Mouse (Mus musculus) myocyte (in vitro differentiated cells): ENCODE measurements around the gene Hist1h2bp. TPM values are rescaled to one million over a fixed set of nuclear protein-coding genes. Genes with fewer than 3 reads are reported as not detected.
"Not testable (repeated sequence)": the region's sequence is repeated elsewhere in the genome, so short reads cannot be mapped to it uniquely, and the experiment has no call there.

ENCODE experiments used
- H3K27me3 ChIP-seq: one replicate; pipeline ENCODE4 v1.6.1; 2011; ENCODE audit not compliant: control insufficient read depth, insufficient read depth, insufficient read length
- H3K36me3 ChIP-seq: one replicate; pipeline ENCODE4 v1.6.1; 2011; ENCODE audit not compliant: control insufficient read depth, insufficient read depth
- H3K4me2 ChIP-seq: one replicate; pipeline ENCODE4 v1.6.1; 2011; ENCODE audit warnings: low read depth, control low read depth
- H3K4me3 ChIP-seq: one replicate; pipeline ENCODE4 v1.5.1; 2011; ENCODE audit warnings: mild to moderate bottlenecking, control low read depth, moderate library complexity
- H3K79me2 ChIP-seq: one replicate; pipeline ENCODE4 v1.6.1; 2011; ENCODE audit not compliant: control insufficient read depth, insufficient read depth
- H3ac ChIP-seq: one replicate; pipeline ENCODE4 v1.6.1; 2011; ENCODE audit not compliant: control insufficient read depth, insufficient read length
- CEBPB ChIP-seq: IDR thresholded peaks from 2 replicates; pipeline ENCODE4 v1.6.1; 2011; ENCODE audit warnings: mild to moderate bottlenecking, moderate library complexity; ENCODE audit not compliant: poor library complexity, insufficient read depth, severe bottlenecking
- E2F4 ChIP-seq: IDR thresholded peaks from one replicate; pipeline ENCODE4 v1.6.1; 2011; ENCODE audit warnings: mild to moderate bottlenecking, control low read depth, moderate library complexity; ENCODE audit not compliant: insufficient read depth
- MAX ChIP-seq: IDR thresholded peaks from one replicate; pipeline ENCODE4 v1.6.1; 2011; ENCODE audit warnings: low read depth, mild to moderate bottlenecking, control low read depth
- MYOD1 ChIP-seq, 3 experiments: IDR thresholded peaks; one replicate each; pipeline ENCODE4 v1.6.1; 2011; ENCODE audit warnings: control low read depth in 2 of 3, low read depth in 2 of 3, mild to moderate bottlenecking in 2 of 3, moderate library complexity in 1 of 3; ENCODE audit not compliant: insufficient read length in 2 of 3, control insufficient read depth in 1 of 3
- MYOG ChIP-seq, 3 experiments: IDR thresholded peaks; one replicate each; pipeline ENCODE4 v1.6.1; 2011; ENCODE audit warnings: control low read depth in 2 of 3, low read depth in 2 of 3, mild to moderate bottlenecking in 2 of 3; ENCODE audit not compliant: insufficient read length in 2 of 3, control insufficient read depth in 1 of 3, insufficient read depth in 1 of 3
- POLR2A ChIP-seq: IDR thresholded peaks from one replicate; pipeline ENCODE4 v1.6.1; 2011; ENCODE audit warnings: low read depth, mild to moderate bottlenecking, control low read depth, moderate library complexity; ENCODE audit not compliant: insufficient read length
- POLR2AphosphoS2 ChIP-seq: IDR thresholded peaks from one replicate; pipeline ENCODE4 v1.6.1; 2011; ENCODE audit warnings: low read depth, control low read depth; ENCODE audit not compliant: insufficient read length
- REST ChIP-seq: IDR thresholded peaks from one replicate; pipeline ENCODE4 v1.6.1; 2011; ENCODE audit warnings: mild to moderate bottlenecking, control low read depth, moderate library complexity; ENCODE audit not compliant: insufficient read depth, insufficient read length
- SRF ChIP-seq: IDR thresholded peaks from one replicate; pipeline ENCODE4 v1.6.1; 2011; ENCODE audit warnings: low read depth; ENCODE audit not compliant: control insufficient read depth, insufficient read length
- TCF12 ChIP-seq: IDR thresholded peaks from one replicate; pipeline ENCODE4 v1.6.1; 2011; ENCODE audit warnings: mild to moderate bottlenecking, control low read depth; ENCODE audit not compliant: poor library complexity, insufficient read depth, severe bottlenecking
- TCF3 ChIP-seq: IDR thresholded peaks from one replicate; pipeline ENCODE4 v1.6.1; 2011; ENCODE audit warnings: low read depth, control low read depth; ENCODE audit not compliant: insufficient read length
- USF1 ChIP-seq: IDR thresholded peaks from one replicate; pipeline ENCODE4 v1.6.1; 2011; ENCODE audit warnings: low read depth, mild to moderate bottlenecking, control low read depth, moderate library complexity
- polyA plus RNA-seq: library from polyadenylated mRNA; unstranded; fragments of >200 nt; fragmentation: generic; extraction: Trizol; gene quantifications from one replicate; pipeline ENCODE4 v1.2.1, GENCODE M21; 2012; ENCODE audit warnings: missing spikeins

The Hist1h2bp gene
- 0.89 TPM for polyA plus RNA-seq

- peak within 1 kb of the TSS; percentile 12 for H3K4me3 ChIP-seq
- H3K36me3 ChIP-seq, H3K79me2 ChIP-seq, H3K27me3 ChIP-seq, H3ac ChIP-seq: not testable (repeated sequence)
- peak; percentile 87 for TF ChIP-seq E2F4
- peak; percentile 67 for TF ChIP-seq POLR2A
- TF ChIP-seq POLR2AphosphoS2: peak; percentile 78
- peak within 1 kb of the TSS; percentile 71 for H3K4me2 ChIP-seq
Observed at GRCm38 (mm10) chr13:21786899-21787629, at the start of gene Hist1h2bp, which contains the start of gene Hist1h2an. Gene Hist1h2bp, plus strand, starts transcription at chr13:21787461. Gene Hist1h2an, minus strand, starts transcription at chr13:21787218.

GRCm38 (mm10) chr13:21745006-21745405 is 42.3 kb upstream of the Hist1h2bp start:
- no peaks in the 10 kb centered on the region for H3K27me3 ChIP-seq
- H3ac ChIP-seq: no peak overlapping the region
- no peaks in the 10 kb centered on the region for H3K36me3 ChIP-seq
- H3K4me3 ChIP-seq: no peak overlapping the region
- peaks cover 28% of the 10 kb centered on the region for H3K79me2 ChIP-seq
- TF ChIP-seq E2F4 (no peak), MYOG (IDR thresholded peaks at IDR 0.05; ENCODE audit: control insufficient read depth in 1 of 3, insufficient read depth in 1 of 3, insufficient read length in 2 of 3, low read depth in 2 of 3) (no peak), TCF3 (no peak), REST (no peak), POLR2A (no peak), USF1 (no peak), SRF (no peak), MAX (no peak)
- H3K4me2 ChIP-seq: no peak overlapping the region

DNA sequence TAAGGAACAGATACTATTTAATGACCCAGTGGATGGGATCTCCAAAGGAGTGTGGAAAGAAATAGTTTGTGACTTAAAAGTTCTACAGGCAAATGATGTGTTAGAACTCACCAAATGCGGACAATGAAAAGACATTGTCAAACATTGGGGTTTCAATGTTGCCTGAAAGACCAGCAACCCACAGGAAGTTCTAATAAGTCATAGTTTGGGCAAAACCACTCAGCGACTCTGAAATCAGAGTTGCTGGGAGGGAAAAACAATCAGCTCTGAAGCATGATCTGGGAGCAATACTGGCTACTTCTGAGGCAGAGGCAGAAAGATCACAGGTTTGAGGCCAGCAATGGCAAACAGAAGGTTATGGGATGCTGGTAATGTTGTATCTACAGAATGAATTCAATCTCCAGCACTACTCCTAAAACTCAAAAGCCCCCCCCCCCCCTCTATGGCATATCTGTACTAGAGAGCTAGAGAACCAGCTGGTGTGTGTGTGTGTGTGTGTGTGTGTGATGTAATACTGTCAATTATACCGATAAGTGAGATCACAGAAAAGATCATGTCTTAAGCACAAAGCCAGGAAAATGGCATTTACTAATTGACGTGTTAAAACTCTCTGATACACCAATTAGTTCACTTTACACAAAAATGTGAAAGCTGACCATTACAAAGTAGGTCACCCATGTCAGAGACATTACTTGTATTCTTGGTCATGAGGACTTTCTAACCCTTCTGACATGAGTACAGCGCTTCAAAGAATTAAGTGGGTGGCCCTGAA is 37.7 kb upstream of the Hist1h2bp start:
- H3K27me3 ChIP-seq: no peaks in the 10 kb centered on the region
- peak; percentile 11 for TF ChIP-seq POLR2A
- no peak for TF ChIP-seq REST
- no peak for TF ChIP-seq E2F4
- TF ChIP-seq TCF12: no peak
- peak; percentile 81 for TF ChIP-seq POLR2AphosphoS2
- no peak for TF ChIP-seq MYOD1 (IDR thresholded peaks at IDR 0.05; ENCODE audit: control insufficient read depth in 1 of 3, insufficient read length in 2 of 3, low read depth in 2 of 3)
- no peak for TF ChIP-seq CEBPB
- TF ChIP-seq USF1: no peak
- H3K36me3 ChIP-seq: no peaks in the 10 kb centered on the region
- no peak overlapping the region for H3ac ChIP-seq
- peak overlapping the region; percentile 43 for H3K4me3 ChIP-seq
- peaks cover 28% of the 10 kb centered on the region for H3K79me2 ChIP-seq
- H3K4me2 ChIP-seq: peak overlapping the region; percentile 82

- peak within 1 kb of the TSS; percentile 82 for H3K4me2 ChIP-seq
- peak; percentile 69 for TF ChIP-seq E2F4
- TF ChIP-seq POLR2A: peak; percentile 80
- peak; percentile 92 for TF ChIP-seq POLR2AphosphoS2
- not testable (repeated sequence) for H3ac ChIP-seq, H3K36me3 ChIP-seq, H3K27me3 ChIP-seq
- H3K4me3 ChIP-seq: peak within 1 kb of the TSS; percentile 43
- H3K79me2 ChIP-seq: peaks cover 23% of the 10 kb centered on the region
Observed at GRCm38 (mm10) chr13:21750159-21751017, 36.9 kb upstream of the Hist1h2bp start, which contains the start of gene Hist1h4k. Gene Hist1h4k, minus strand, starts transcription at chr13:21750505.

- H3K79me2 ChIP-seq: peaks cover 22% of the 10 kb centered on the region
- H3K4me2 ChIP-seq: peak overlapping the region; percentile 74
- TF ChIP-seq USF1 (no peak), MYOG (IDR thresholded peaks at IDR 0.05; ENCODE audit: control insufficient read depth in 1 of 3, insufficient read depth in 1 of 3, insufficient read length in 2 of 3, low read depth in 2 of 3) (no peak), E2F4 (no peak), POLR2AphosphoS2 (no peak), TCF3 (no peak), POLR2A (no peak), TCF12 (no peak), MAX (no peak), CEBPB (no peak), REST (no peak), MYOD1 (IDR thresholded peaks at IDR 0.05; ENCODE audit: control insufficient read depth in 1 of 3, insufficient read length in 2 of 3, low read depth in 2 of 3) (no peak), SRF (no peak)
- H3K36me3 ChIP-seq: no peaks in the 10 kb centered on the region
- H3K27me3 ChIP-seq: no peaks in the 10 kb centered on the region
- peak overlapping the region; percentile 43 for H3K4me3 ChIP-seq
- H3ac ChIP-seq: no peak overlapping the region
Observed at GRCm38 (mm10) chr13:21751417-21751816, 35.8 kb upstream of the Hist1h2bp start.
